Mouse (Mus musculus): ENCODE data around the gene Cd47.

Gene Cd47

GRCm38 (mm10) chr16:49799597-49800561 lies at the start of gene Cd47:
Gene Cd47 (plus strand): TSS chr16:49800533.
- DNase-seq (ENCODE audit: low spot score in 2 of 2) = no peak

- DNase-seq (ENCODE audit: low spot score in 2 of 2) = no peak
Observed at GRCm38 (mm10) chr16:49752906-49753305, 47.4 kb upstream of the Cd47 start.

- no peak for DNase-seq (ENCODE audit: low spot score in 2 of 2)
Observed at GRCm38 (mm10) chr16:49753318-49753717, 47.0 kb upstream of the Cd47 start.

- DNase-seq (ENCODE audit: low spot score in 2 of 2) = no peak
Observed at GRCm38 (mm10) chr16:49760517-49761203, 39.7 kb upstream of the Cd47 start.

GRCm38 (mm10) chr16:49761981-49762380 lies 38.4 kb upstream of the Cd47 start:
- DNase-seq (ENCODE audit: low spot score in 2 of 2) = no peak

- DNase-seq (ENCODE audit: low spot score in 2 of 2) = no peak
Observed at GRCm38 (mm10) chr16:49766326-49766725, 34.0 kb upstream of the Cd47 start.

- DNase-seq (ENCODE audit: low spot score in 2 of 2) = no peak
Observed at GRCm38 (mm10) chr16:49768491-49769031, 31.8 kb upstream of the Cd47 start.

- no peak for DNase-seq (ENCODE audit: low spot score in 2 of 2)
Observed at GRCm38 (mm10) chr16:49769831-49770261, 30.5 kb upstream of the Cd47 start.

- no peak for DNase-seq (ENCODE audit: low spot score in 2 of 2)
Observed at GRCm38 (mm10) chr16:49770320-49771189, 29.8 kb upstream of the Cd47 start.

GRCm38 (mm10) chr16:49771609-49772396 lies 28.5 kb upstream of the Cd47 start:
- DNase-seq (ENCODE audit: low spot score in 2 of 2) = no peak

- DNase-seq (ENCODE audit: low spot score in 2 of 2) = no peak
Observed at GRCm38 (mm10) chr16:49772576-49772975, 27.8 kb upstream of the Cd47 start.

GRCm38 (mm10) chr16:49773068-49773467 lies 27.3 kb upstream of the Cd47 start:
- DNase-seq (ENCODE audit: low spot score in 2 of 2) = no peak

- no peak for DNase-seq (ENCODE audit: low spot score in 2 of 2)
Observed at GRCm38 (mm10) chr16:49774059-49775001, 26.0 kb upstream of the Cd47 start.

GRCm38 (mm10) chr16:49775002-49775966 lies 25.0 kb upstream of the Cd47 start:
- DNase-seq (ENCODE audit: low spot score in 2 of 2) = no peak

GRCm38 (mm10) chr16:49776981-49777380 lies 23.4 kb upstream of the Cd47 start:
- no peak for DNase-seq (ENCODE audit: low spot score in 2 of 2)

- no peak for DNase-seq (ENCODE audit: low spot score in 2 of 2)
Observed at GRCm38 (mm10) chr16:49781556-49782156, 18.7 kb upstream of the Cd47 start.

GRCm38 (mm10) chr16:49783369-49783768 lies 17.0 kb upstream of the Cd47 start:
- DNase-seq (ENCODE audit: low spot score in 2 of 2) = no peak

- DNase-seq (ENCODE audit: low spot score in 2 of 2) = no peak
Observed at GRCm38 (mm10) chr16:49786116-49786515, 14.2 kb upstream of the Cd47 start.
